Comparison of ENCODE assay signal across 13 mouse cellular contexts in the genomic region with DNA sequence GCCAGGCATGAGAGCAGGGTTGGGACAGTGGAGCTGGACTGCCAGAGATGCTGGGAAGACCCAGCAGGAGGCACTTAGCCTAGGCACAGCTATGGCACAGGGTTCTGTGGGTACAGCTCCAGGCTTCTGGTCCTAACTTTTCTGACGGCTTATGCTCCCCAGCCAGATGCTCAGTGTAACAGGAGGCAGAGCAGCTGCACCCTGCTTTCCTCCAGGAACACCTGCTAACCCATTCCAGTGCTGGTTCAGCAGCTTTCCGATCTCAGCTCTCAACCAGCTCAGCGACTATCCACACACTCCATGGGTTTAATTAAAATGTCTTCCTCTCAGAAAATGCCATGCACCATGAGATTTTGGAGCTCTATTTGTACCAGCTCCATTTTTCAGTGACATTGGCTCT.
"Had no signal": no experiment of that assay in that cellular context is flagged by ENCODE, and none has a peak within 500 bp of the region (broad histone marks: within the 10 kb centered on the region; RNA-seq: fewer than 3 reads in every experiment).

No protein-coding gene starts in this region.

- H3K9ac ChIP-seq: limb, embryonic 12.5 days; midbrain, embryonic 12.5 days had no signal

- H3K27ac ChIP-seq: kidney, postnatal 0 days; limb, embryonic 12.5 days; midbrain, embryonic 12.5 days had no signal

- H3K4me3 ChIP-seq: limb, embryonic 12.5 days; midbrain, embryonic 12.5 days had no signal

- H3K4me1 ChIP-seq: limb, embryonic 12.5 days; midbrain, embryonic 12.5 days had no signal

- H3K4me2 ChIP-seq: limb, embryonic 12.5 days; liver, embryonic 11.5 days; midbrain, embryonic 12.5 days had no signal

- H3K27me3 ChIP-seq: limb, embryonic 12.5 days; midbrain, embryonic 12.5 days had no signal

- H3K9me3 ChIP-seq: limb, embryonic 12.5 days; midbrain, embryonic 12.5 days had no signal

- ATAC-seq: midbrain, embryonic 16.5 days had no signal

- DNase-seq: kidney, adult 11 months; kidney, adult 9 months; kidney, postnatal 36 days; lung, adult 18-20 months; right cerebral cortex, adult 18-20 months; right cerebral cortex, postnatal 25 days; spleen, adult 18-20 months; thymus, postnatal 36 days had no signal
